Mouse (Mus musculus): ENCODE data around the gene Siah1a. TPM values are rescaled to one million over a fixed set of nuclear protein-coding genes. Genes with fewer than 3 reads are reported as not detected.

Gene Siah1a
- polyA plus RNA-seq, 1 experiment from 2014 or later = 49.9 TPM

DNA sequence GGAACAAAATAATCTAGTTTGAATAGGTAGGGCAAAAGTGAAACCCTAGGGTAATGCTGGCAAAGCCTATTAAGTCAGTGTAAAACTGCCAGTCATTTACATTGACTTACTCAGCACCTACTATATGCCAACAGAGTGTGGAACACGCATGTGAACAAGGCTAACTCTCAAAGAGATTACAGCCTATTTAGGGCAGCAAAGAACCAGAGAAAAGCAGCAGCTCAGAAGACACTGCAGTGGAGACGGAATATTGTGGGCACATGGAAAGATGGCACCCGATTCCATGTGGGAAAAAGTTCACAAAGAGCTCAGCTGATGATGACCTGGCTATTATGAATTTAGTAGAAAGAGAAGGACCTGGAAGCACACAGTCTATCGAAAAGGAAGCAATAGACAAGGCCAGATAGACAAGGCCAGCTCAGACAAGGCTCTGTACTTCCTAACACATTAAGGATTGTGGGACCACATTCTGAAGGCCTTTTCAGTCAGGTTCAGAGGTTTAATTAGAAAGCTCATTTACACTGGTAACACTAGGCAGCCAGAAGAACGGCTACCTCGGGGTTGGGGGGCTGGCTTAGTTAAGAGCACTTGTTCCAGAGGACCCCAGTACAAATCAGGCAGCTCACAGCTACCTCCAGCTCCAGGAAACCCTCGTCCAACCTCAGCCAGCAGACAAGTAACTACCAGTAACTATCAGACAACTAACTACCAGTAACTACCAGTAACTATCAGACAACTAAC is 3.0 kb downstream of the Siah1a start:
- Histone ChIP-seq H3K4me3 (no peak overlapping the region), H3K9me3 (no peaks in the 10 kb centered on the region), H3K36me3 (no peaks in the 10 kb centered on the region), H3K9ac (no peak overlapping the region), H3K27me3 (no peaks in the 10 kb centered on the region), H3K4me2 (no peak overlapping the region), H3K27ac (no peak overlapping the region), H3K4me1 (peaks cover 38% of the 10 kb centered on the region)
- ATAC-seq (ENCODE audit: borderline replicate concordance, extremely low read depth, low FRiP score, low TSS enrichment) = no peak
- WGBS = 78% methylated on average over 7 of the region's 7 CpGs

DNA sequence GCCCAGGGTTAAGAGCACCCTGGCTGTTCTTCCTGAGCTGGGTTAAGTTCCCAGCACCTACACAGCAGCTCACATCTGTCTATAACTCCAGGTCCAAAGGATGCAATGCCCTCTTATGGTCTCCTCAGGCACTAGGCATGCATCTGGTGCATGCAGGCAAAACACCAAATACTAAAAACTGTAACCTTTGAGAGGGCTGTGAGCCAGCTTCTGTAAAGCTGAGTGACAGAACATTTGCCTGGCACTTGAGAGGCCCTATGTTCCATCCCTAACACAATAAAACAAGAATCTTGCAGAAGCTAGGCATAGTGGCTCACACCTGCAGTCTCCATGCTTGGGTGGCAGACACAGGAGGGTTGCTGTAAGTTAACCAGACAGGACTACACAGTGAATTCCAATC is 4.1 kb downstream of the Siah1a start:
- Histone ChIP-seq H3K9ac (no peak overlapping the region), H3K9me3 (no peaks in the 10 kb centered on the region), H3K36me3 (no peaks in the 10 kb centered on the region), H3K4me3 (no peak overlapping the region), H3K27me3 (no peaks in the 10 kb centered on the region), H3K27ac (no peak overlapping the region), H3K4me1 (peaks cover 37% of the 10 kb centered on the region), H3K4me2 (no peak overlapping the region)
- ATAC-seq (ENCODE audit: borderline replicate concordance, extremely low read depth, low FRiP score, low TSS enrichment) = no peak

DNA sequence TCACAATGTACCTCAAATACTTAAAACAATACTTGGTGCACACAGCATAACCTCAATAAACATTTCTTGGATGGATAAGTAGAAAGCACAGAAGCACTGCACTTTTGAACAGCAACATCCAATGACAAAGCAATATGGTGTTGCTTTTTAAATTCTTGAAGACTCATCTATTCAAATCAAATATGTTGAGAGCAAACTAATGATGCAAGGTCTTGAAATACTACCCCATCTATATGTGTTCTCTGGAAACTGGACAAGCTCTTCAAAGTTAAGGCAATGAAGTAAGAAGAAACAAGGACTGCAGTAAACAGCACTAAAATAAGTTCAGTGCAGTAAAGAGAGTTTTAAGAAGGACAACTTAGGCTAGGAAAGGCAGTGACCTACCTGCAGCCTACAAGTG is 4.8 kb downstream of the Siah1a start:
- Histone ChIP-seq H3K27ac (no peak overlapping the region), H3K36me3 (no peaks in the 10 kb centered on the region), H3K4me3 (no peak overlapping the region), H3K4me1 (peaks cover 38% of the 10 kb centered on the region), H3K27me3 (no peaks in the 10 kb centered on the region), H3K4me2 (no peak overlapping the region), H3K9ac (no peak overlapping the region), H3K9me3 (no peaks in the 10 kb centered on the region)
- no peak for ATAC-seq (ENCODE audit: borderline replicate concordance, extremely low read depth, low FRiP score, low TSS enrichment)

DNA sequence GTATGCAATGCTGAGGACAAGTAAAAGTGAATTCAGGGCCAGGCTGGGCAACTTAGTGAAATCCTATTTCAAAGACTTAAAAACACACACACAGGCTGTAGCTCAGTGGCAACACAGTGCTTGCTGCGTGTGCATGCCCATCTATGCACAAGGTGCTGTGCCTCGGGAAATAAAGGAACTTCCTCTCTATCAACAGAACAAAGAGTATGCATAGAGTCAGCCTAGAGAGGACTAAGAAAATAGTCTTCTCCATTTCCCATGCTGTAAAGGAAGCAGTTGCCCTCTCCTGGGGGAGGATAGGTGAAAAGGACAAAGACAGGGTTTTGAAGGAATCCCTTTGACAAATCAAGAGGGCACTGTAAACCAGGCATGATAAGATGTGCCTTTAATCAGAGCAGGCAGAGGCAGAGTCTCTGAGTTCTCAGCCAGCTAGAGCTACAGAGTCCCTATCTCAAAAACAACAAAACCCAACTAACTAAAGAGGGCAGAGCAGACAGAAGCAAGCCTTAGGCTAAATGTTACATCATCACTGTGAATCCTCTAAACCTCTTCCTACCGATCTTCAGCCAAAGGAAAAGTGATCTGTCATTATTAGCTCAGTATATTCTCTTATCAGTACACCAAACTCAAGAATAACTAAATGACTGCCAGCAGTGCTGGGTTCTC is 10.2 kb downstream of the Siah1a start:
- WGBS = 33% methylated on average over 3 of the region's 3 CpGs
- Histone ChIP-seq H3K9me3 (no peaks in the 10 kb centered on the region), H3K27ac (no peak overlapping the region), H3K4me1 (peaks cover 34% of the 10 kb centered on the region), H3K4me3 (no peak overlapping the region), H3K4me2 (no peak overlapping the region), H3K27me3 (no peaks in the 10 kb centered on the region), H3K36me3 (no peaks in the 10 kb centered on the region), H3K9ac (no peak overlapping the region)
- no peak for ATAC-seq (ENCODE audit: borderline replicate concordance, extremely low read depth, low FRiP score, low TSS enrichment)

DNA sequence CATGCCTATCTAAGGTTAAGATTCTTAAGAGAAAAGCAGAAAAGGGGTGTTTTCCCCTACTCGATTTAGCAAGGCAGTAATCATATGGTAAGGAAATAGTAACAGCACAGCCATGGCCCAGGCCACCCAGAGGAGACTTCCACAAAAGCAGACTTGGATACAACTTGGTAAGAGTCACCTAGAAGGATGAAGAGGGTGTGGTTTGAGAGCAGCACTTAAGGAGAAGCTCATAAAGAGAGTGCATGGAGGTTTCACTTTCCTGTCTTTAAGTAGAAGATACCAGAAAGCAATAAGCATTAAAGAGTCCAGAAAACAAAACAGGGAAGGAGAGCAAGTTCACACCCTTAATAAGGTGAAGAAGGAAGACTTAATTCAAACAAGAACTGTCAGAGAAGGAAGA is 10.8 kb downstream of the Siah1a start:
- H3K4me3 ChIP-seq = no peak overlapping the region
- H3K27ac ChIP-seq = no peak overlapping the region
- no peaks in the 10 kb centered on the region for H3K36me3 ChIP-seq
- H3K4me1 ChIP-seq = peaks cover 38% of the 10 kb centered on the region
- no peaks in the 10 kb centered on the region for H3K9me3 ChIP-seq
- ATAC-seq (ENCODE audit: borderline replicate concordance, extremely low read depth, low FRiP score, low TSS enrichment) = no peak
- no peak overlapping the region for H3K9ac ChIP-seq
- WGBS = 76% methylated on average over 1 of the region's 1 CpGs
- H3K4me2 ChIP-seq = no peak overlapping the region
- H3K27me3 ChIP-seq = no peaks in the 10 kb centered on the region

DNA sequence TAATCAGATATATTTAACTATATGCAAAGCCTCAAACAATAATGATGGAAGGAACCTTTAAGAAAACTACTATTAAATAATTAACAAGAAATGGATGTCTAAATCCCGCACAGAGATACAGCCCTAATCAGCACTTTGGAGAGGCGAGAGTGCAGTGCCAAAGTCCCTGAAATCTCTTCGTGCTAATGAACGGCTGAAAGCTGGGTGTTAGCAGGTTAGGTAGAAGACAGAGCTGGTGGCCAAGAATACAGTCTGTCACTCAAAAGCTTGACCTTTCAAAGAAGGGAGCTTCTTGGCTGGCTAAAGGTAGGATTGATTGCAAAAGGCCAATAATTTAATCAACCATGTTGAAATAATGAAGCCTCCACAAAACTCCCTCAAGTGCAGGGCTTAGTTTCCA is 11.6 kb downstream of the Siah1a start:
- 79% methylated on average over 4 of the region's 4 CpGs for WGBS
- Histone ChIP-seq H3K27me3 (no peaks in the 10 kb centered on the region), H3K4me2 (no peak overlapping the region), H3K9me3 (no peaks in the 10 kb centered on the region), H3K36me3 (no peaks in the 10 kb centered on the region), H3K4me3 (no peak overlapping the region), H3K4me1 (peaks cover 38% of the 10 kb centered on the region), H3K27ac (no peak overlapping the region), H3K9ac (no peak overlapping the region)
- no peak for ATAC-seq (ENCODE audit: borderline replicate concordance, extremely low read depth, low FRiP score, low TSS enrichment)

DNA sequence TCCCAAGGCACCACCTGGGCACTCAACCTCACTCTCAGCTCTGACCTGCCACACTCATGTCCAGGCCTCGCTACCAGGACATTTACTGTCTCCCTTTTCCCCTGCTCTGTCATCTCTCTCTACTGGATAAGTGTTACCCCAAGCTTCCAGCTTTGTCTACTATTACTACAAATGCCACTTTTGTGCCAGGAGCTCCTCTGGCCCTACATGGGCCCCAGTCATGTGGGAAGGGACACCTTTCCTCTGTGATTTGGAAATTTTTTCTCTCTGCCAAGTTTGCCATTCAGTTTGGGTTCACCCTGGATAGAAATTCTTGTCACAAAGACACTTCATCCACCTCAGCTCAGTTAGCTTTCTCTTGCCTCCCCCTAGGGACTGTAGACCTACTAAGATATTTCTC is 14.9 kb downstream of the Siah1a start:
- H3K27ac ChIP-seq = no peak overlapping the region
- no peak overlapping the region for H3K4me2 ChIP-seq
- H3K9ac ChIP-seq = no peak overlapping the region
- no peaks in the 10 kb centered on the region for H3K27me3 ChIP-seq
- 67% methylated on average over 1 of the region's 1 CpGs for WGBS
- ATAC-seq (ENCODE audit: borderline replicate concordance, extremely low read depth, low FRiP score, low TSS enrichment) = no peak
- H3K4me3 ChIP-seq = no peak overlapping the region
- 0 out of 2 replicates have a peak, but pooled peaks cover 3% of the 10 kb centered on the region for H3K36me3 ChIP-seq
- no peaks in the 10 kb centered on the region for H3K9me3 ChIP-seq
- peaks cover 40% of the 10 kb centered on the region for H3K4me1 ChIP-seq

DNA sequence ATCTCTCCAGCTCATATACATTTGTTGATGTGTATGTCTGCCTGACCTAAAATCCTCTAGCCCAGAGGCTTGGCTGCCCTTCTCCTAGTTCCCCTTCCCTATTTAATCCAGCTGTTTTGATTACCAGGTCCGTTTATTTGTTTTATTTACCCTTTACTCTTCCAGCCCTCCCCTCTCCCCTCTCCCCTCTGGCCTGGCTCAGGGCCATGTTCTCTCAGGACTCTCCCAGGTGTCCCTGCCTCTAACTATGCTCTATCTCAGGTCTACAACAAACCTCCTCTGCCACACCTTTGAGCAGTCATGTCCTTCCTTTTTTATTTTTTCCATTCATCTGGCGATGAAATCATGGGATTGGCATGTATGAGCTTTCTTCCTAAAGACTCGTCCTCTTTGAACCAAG is 15.4 kb downstream of the Siah1a start:
- ATAC-seq (ENCODE audit: borderline replicate concordance, extremely low read depth, low FRiP score, low TSS enrichment) = no peak
- no peak overlapping the region for H3K4me2 ChIP-seq
- WGBS = 29% methylated on average over 3 of the region's 3 CpGs
- no peaks in the 10 kb centered on the region for H3K27me3 ChIP-seq
- H3K27ac ChIP-seq = no peak overlapping the region
- H3K9me3 ChIP-seq = no peaks in the 10 kb centered on the region
- H3K9ac ChIP-seq = no peak overlapping the region
- no peak overlapping the region for H3K4me3 ChIP-seq
- peaks cover 34% of the 10 kb centered on the region for H3K4me1 ChIP-seq
- H3K36me3 ChIP-seq = 0 out of 2 replicates have a peak, but pooled peaks cover 3% of the 10 kb centered on the region

DNA sequence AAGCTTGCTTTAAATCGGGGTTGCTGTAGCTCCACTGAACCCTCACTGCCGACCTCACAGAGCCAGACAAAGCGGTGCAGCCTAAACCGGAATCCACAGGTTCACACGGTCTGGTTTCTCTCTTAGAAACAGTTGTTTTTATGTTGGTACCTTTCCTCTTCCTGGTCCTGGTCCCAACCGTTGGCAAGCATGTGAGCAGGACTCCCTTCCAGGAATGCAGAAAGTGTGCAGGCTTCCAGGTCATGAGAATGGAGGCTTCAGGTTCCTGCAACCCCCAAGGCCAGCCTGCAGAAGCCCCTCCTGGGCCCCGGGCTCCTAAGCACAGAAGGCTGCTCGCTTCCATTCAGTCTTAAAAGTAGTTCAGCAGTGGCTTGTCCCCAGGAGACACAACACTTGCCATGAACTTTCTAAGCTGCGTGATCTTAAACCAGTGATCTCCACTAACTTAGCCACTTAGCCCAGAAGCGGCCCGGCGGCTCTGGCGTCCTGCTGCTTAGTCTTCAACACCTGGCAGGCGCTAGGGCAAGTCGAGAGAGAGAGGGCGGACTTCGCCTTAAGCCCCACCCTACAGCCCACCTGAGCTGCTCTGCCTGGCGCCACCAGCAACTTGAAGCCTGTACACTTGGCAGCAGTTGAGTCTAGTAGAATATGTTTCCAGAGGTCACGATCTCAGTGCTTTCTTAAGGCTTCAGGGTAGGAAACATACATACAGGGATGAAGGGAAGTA is 17.3 kb downstream of the Siah1a start:
- H3K4me3 ChIP-seq = no peak overlapping the region
- H3K4me2 ChIP-seq = no peak overlapping the region
- H3K9me3 ChIP-seq = no peaks in the 10 kb centered on the region
- peak; percentile 78 for ATAC-seq (ENCODE audit: borderline replicate concordance, extremely low read depth, low FRiP score, low TSS enrichment)
- peak overlapping the region; percentile 37; the same call in 1 of the 2 replicates for H3K27ac ChIP-seq
- peaks cover 6% of the 10 kb centered on the region; the same call in 1 of the 2 replicates for H3K36me3 ChIP-seq
- H3K9ac ChIP-seq = no peak overlapping the region
- no peaks in the 10 kb centered on the region for H3K27me3 ChIP-seq
- H3K4me1 ChIP-seq = peaks cover 29% of the 10 kb centered on the region
- WGBS = 47% methylated on average over 19 of the region's 19 CpGs

DNA sequence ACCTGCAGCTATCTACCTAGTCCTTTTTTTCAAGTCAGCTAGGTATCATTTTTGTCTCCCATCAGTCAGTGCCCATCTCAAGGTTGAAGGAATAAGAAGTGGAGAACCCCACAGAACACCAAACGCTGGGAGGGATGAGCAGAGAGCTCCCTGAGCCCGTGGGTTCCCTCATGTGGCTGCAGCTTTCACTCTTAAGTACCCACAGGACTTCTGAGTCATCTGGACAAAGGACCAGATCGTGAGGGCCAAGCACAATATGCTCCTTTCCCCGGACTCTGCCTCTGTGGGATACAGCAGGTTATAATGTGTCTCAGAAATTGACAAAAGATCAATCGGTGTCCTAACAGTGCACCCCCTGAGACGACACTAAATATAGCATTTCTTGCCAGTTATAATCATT is 18.8 kb downstream of the Siah1a start:
- no peak overlapping the region for H3K9ac ChIP-seq
- H3K4me2 ChIP-seq = no peak overlapping the region
- peaks cover 9% of the 10 kb centered on the region; the same call in 1 of the 2 replicates for H3K36me3 ChIP-seq
- WGBS = 74% methylated on average over 6 of the region's 6 CpGs
- no peaks in the 10 kb centered on the region for H3K27me3 ChIP-seq
- H3K27ac ChIP-seq = no peak overlapping the region
- no peaks in the 10 kb centered on the region for H3K9me3 ChIP-seq
- peaks cover 29% of the 10 kb centered on the region for H3K4me1 ChIP-seq
- no peak for ATAC-seq (ENCODE audit: borderline replicate concordance, extremely low read depth, low FRiP score, low TSS enrichment)
- H3K4me3 ChIP-seq = no peak overlapping the region

DNA sequence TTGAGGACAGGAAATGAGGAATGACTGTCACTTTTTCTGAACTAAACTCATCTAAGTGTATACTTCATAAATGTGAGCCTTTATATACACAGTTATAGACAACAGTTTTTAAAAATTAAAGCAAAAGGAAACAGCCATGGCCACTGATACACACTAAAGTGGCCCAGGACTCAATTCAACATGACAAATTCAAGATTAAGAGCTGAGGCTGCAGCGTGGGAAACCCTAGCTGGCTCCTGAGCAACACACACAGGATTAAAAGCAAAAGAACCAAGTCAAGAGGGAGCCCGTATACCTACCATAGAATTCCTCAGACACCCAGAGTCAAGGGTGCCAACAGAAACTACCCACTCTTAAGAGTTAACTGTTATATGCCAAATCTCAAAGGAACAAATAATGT is 24.2 kb downstream of the Siah1a start:
- Histone ChIP-seq H3K9ac (no peak overlapping the region), H3K27me3 (no peaks in the 10 kb centered on the region), H3K4me3 (no peak overlapping the region), H3K36me3 (peaks cover 23% of the 10 kb centered on the region), H3K4me1 (0 out of 2 replicates have a peak, but pooled peaks cover 8% of the 10 kb centered on the region), H3K4me2 (no peak overlapping the region), H3K27ac (no peak overlapping the region), H3K9me3 (no peaks in the 10 kb centered on the region)
- no peak for ATAC-seq (ENCODE audit: borderline replicate concordance, extremely low read depth, low FRiP score, low TSS enrichment)
- 77% methylated on average over 2 of the region's 2 CpGs for WGBS

Data from lung, embryonic 15.5 days (tissue).